Mouse (Mus musculus) right cerebral cortex, postnatal 4 days (tissue): ENCODE data around the gene Zfr.

Source experiments
- DNase-seq: peaks from one replicate; pipeline ENCODE4 v3.0.0-alpha.2; 2022

The Zfr gene

DNA sequence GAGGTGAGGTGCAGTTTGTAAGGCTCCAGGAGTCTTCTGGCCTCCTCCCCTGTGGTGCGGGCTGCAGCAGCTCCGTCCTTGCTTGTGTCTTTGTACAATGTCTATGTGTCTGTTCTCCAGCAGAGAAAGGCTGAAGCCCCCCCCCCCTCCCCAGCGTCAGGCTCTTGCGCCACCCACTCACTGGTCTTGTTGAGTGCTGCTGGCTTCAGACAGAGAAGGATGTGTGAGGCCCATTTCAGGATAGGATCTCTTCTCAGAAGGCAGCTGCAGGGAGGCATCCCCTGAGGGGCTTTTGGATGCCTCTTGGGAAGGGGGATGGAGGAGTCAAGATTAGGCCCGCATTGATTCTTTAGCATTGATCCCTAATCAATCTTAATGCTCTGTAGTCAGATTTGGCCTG lies 100.2 kb downstream of the Zfr start:
- no peak for DNase-seq

DNA sequence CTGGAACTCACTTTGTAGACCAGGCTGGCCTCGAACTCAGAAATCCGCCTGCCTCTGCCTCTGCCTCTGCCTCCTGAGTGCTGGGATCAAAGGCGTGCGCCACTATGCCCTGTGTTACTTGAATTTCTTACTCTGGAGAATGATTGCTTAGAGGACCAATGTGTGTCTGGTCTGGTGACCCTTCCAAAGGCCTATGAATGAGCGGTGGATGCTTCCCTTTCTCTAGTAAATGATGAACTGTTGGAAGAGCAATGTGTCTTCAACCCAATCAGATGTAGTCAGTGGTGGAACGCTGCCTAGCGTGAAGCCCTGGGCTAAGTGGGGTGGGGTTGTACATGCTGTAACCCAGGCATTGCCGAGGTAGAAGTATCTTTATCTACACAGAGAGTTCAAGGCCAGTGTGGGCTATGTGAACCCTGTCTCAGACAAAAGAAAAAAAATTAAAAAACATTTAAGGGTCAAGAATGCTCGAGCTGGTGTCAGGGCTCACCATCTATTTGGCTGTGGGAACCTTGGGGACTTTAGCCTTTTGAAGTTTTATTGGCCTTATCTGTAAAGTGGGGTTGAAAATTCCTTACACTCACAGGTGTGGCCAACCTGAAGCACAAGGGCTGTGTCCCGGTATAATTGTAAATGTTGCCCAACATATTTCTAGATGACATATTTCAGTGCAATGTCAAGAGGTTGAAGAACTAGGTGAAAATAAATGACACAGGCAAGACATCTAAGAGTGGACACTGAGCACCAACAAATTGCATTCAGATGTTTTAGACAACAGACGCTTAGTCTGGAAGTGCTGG lies 101.2 kb downstream of the Zfr start:
- no peak for DNase-seq

DNA sequence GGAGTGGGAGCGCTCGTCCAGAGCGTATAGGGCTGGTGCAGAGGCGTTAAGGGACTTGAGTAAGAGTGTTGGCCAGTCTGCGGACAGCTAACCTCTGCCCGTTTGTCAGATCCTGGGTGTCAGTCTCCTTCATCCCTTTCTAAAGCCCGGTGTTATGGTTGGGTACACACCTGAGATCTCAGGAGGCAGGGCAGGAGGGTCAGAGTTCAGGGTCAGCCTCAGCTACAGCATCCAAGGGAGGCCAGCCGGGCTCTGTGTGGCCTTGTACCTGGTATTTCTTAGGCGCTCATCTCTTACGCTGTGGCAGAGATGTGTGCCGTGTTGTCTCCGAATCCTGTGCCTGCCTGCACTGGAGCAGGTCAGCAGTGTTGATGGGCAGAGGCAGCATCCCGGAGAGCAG lies 103.5 kb downstream of the Zfr start:
- DNase-seq, result no peak

DNA sequence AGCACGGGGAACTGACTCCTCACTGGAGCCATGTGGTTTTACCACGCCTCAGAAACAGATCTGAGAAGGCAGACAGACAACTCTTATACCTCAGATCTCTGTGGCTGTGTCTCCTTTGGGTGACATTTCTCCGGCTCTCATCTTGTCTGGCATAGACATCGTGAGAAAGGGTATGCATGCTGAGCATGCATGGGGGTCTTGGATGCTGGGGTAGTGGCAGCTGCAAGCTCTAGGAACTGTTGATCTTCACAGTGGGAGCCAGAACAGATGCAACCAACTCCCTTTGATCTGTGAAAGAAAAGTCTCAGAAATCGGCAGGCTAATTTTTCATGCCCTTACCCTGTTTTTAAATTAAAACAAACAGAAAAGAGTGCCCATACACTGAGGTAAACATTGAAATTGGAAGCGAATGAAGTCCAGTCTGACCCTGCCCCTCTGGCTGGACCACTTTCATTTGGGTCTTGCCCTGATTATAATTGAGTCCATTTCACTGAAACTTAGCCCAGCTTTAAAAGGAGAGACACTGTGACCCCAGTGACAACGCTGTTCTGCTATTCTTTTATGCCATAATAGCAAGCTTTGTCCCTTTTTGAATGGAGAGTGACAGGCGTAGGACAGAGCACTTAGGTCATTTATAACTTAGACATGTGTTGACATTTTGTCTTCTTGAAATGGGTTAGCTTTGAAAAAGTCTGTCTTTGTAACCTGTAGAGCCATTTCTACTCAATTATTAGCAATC lies 105.1 kb downstream of the Zfr start:
- DNase-seq, result no peak

- no peak for DNase-seq
These were observed 105.8 kb downstream of the Zfr start for GRCm38 (mm10) chr15:12223393-12223792.

- no peak for DNase-seq
These were observed 106.6 kb downstream of the Zfr start for GRCm38 (mm10) chr15:12224239-12224638.

- DNase-seq, result no peak
These were observed 107.4 kb downstream of the Zfr start for GRCm38 (mm10) chr15:12225062-12225461.

- no peak for DNase-seq
These were observed 109.3 kb downstream of the Zfr start for GRCm38 (mm10) chr15:12226908-12227307.

- DNase-seq, result no peak
These were observed 109.7 kb downstream of the Zfr start for GRCm38 (mm10) chr15:12227355-12227754.

GRCm38 (mm10) chr15:12229603-12230242 lies 112.1 kb downstream of the Zfr start:
- no peak for DNase-seq

DNA sequence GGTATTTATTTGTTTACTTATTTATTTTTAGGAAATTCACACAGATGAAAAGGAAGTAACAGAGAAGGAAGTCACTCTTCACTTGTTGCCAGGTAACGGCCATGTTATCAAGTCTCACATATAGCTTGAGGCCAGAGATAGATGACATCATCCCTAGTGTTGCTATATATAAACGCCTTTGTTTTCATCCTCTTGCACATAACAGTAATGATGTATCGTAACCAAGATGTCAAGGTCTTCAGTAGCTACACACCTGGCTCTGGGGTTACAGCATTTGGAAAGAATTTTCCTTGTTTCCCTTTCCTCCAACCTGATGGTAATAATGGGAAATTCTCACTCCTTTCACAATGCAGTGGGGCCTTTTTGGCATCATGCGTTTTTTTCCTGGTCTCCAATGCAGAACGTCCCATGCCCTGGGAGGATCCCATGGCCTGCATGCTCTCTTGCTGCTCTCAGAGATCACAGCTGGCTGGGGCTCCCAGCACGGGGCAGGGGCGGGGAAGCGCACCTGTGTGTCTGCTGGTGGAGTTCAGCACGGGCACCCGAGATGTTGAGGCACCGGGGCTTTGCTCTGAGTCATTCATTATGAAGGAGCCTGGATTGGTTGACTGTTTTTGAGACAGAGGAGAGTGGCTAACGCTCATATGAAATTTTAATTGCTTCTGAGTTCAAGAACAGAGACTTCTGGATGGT lies 112.8 kb downstream of the Zfr start:
- no peak for DNase-seq

- no peak for DNase-seq
These were observed 113.8 kb downstream of the Zfr start for GRCm38 (mm10) chr15:12231462-12231861.

GRCm38 (mm10) chr15:12232429-12232828 lies 114.8 kb downstream of the Zfr start:
- DNase-seq, result no peak

- DNase-seq, result no peak
These were observed 115.4 kb downstream of the Zfr start for GRCm38 (mm10) chr15:12233021-12233420.
